Mouse (Mus musculus): Measurements from ENCODE around the gene Tceal1. TPM values are rescaled to one million over a fixed set of nuclear protein-coding genes. Genes with fewer than 3 reads are reported as not detected.
"Not testable (repeated sequence)": the region's sequence is repeated elsewhere in the genome, so short reads cannot be mapped to it uniquely, and the experiment has no call there.

Tceal1 gene
- total and polyA plus RNA-seq, 3 experiments: 0.08 TPM; not detected in 2

DNA sequence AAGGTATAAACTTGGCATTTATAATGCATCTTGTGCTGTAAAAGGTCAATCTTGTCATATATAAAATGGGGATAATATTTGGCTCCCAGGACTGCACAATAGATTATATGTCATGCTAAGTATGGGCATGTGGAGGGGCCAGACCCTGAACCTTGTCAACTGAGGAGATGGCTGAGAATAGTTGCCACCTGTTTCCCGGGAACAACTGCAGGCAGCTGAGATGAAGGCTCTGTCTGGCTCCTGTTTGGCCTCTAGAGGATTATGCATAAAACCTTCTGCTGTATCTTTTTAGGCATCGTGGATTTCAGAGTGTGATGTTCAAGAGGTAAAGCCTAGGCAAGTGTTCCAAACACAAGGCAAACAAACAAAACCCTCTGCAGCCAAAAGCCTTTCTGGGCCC, 39.0 kb upstream of the Tceal1 start:
- Histone ChIP-seq H3K9ac (ENCODE audit: insufficient read depth, low read depth) (no peak overlapping the region), H3K27ac (ENCODE audit: insufficient read depth, low read depth) (no peak overlapping the region), H3K79me2 (replicated peaks; ENCODE audit: control insufficient read depth, extremely low read depth, insufficient read depth, poor library complexity, severe bottlenecking) (no peaks in the 10 kb centered on the region), H3K4me3 (replicated peaks in 1 of 3; ENCODE audit: low read depth in 2 of 3, low read length in 2 of 3, poor library complexity in 1 of 3) (no peak overlapping the region), H3K27me3 (replicated peaks) (no peaks in the 10 kb centered on the region), H3K4me1 (ENCODE audit: control insufficient read depth in 1 of 2, insufficient read depth in 2 of 2) (no peaks in the 10 kb centered on the region), H3K4me2 (ENCODE audit: insufficient read depth, low read depth, poor library complexity, severe bottlenecking) (no peak overlapping the region), H3K36me3 (replicated peaks in 1 of 2; ENCODE audit: control insufficient read depth in 1 of 2, insufficient read depth in 1 of 2, low read length in 1 of 2) (no peaks in the 10 kb centered on the region), H3K9me3 (replicated peaks; ENCODE audit: low read length) (no peaks in the 10 kb centered on the region)
- in situ Hi-C loops (cut with MboI; ENCODE audit: low pct_ligation_motif_present, low pct_unique_long_range_greater_than_20kb, low sequenced_read_pairs): no loop called here
- dilution Hi-C loops (cut with MboI; ENCODE audit: extremely low pct_ligation_motif_present, extremely low pct_unique_long_range_greater_than_20kb, low sequenced_read_pairs): no loop called here
- TF ChIP-seq ZC3H11A (IDR thresholded peaks at IDR 0.05; ENCODE audit: low read depth, low read length): no peak
- no peak for TF ChIP-seq USF1 (IDR thresholded peaks at IDR 0.05; ENCODE audit: low read depth, low read length)
- no peak for TF ChIP-seq ZNF384 (IDR thresholded peaks at IDR 0.05; ENCODE audit: low read depth, low read length)
- no peak for TF ChIP-seq POLR2AphosphoS2 (IDR thresholded peaks at IDR 0.05; ENCODE audit: low read depth, low read length)
- no peak for TF ChIP-seq ETS1 (conservative IDR thresholded peaks at IDR 0.05; ENCODE audit: low read depth, low read length)
- TF ChIP-seq BHLHE40 (IDR thresholded peaks at IDR 0.05; ENCODE audit: low read depth, low read length): no peak
- TF ChIP-seq JUN (IDR thresholded peaks at IDR 0.05; ENCODE audit: insufficient read depth, low read depth, low read length): no peak
- no peak for TF ChIP-seq JUND (conservative IDR thresholded peaks at IDR 0.05; ENCODE audit: low read depth, low read length)
- no peak for TF ChIP-seq E2F4 (IDR thresholded peaks at IDR 0.05; ENCODE audit: insufficient replicate concordance, low read depth, low read length)
- no peak for TF ChIP-seq POLR2A (IDR thresholded peaks at IDR 0.05; ENCODE audit: low read depth, low read length)
- TF ChIP-seq MEF2A (IDR thresholded peaks at IDR 0.05; ENCODE audit: borderline replicate concordance, low read depth, low read length): no peak
- TF ChIP-seq KAT2A (IDR thresholded peaks at IDR 0.05; ENCODE audit: insufficient replicate concordance, low read length): no peak
- no peak for TF ChIP-seq SIN3A (IDR thresholded peaks at IDR 0.05; ENCODE audit: low read length)
- DNase-seq (ENCODE audit: extremely low read depth): no peak

DNA sequence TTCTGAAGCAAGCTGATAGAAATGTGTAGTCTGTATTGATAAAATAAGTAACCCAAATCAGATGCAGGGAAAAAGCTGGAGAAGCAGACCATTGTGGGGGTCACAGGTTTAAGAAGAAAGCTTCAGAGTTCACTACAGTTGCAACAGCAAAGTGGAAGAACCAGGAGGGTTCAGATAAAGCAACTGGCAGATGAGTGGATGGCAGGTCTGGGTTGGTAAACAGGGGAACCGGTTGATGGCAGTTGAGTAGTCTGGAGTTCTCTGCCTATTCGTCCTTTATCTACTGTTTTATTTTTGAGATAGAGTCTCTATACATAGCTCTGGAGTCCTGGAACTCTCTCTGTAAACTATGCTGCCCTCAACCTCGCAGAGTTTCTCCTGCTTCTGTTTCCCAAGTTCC, 26.8 kb upstream of the Tceal1 start:
- Histone ChIP-seq H3K27me3 (replicated peaks) (no peaks in the 10 kb centered on the region), H3K4me3 (replicated peaks in 1 of 3; ENCODE audit: low read depth in 2 of 3, low read length in 2 of 3, poor library complexity in 1 of 3) (no peak overlapping the region), H3K4me1 (ENCODE audit: control insufficient read depth in 1 of 2, insufficient read depth in 2 of 2) (no peaks in the 10 kb centered on the region), H3K27ac (ENCODE audit: insufficient read depth, low read depth) (no peak overlapping the region), H3K4me2 (ENCODE audit: insufficient read depth, low read depth, poor library complexity, severe bottlenecking) (no peak overlapping the region), H3K36me3 (replicated peaks in 1 of 2; ENCODE audit: control insufficient read depth in 1 of 2, insufficient read depth in 1 of 2, low read length in 1 of 2) (no peaks in the 10 kb centered on the region), H3K79me2 (replicated peaks; ENCODE audit: control insufficient read depth, extremely low read depth, insufficient read depth, poor library complexity, severe bottlenecking) (no peaks in the 10 kb centered on the region), H3K9ac (ENCODE audit: insufficient read depth, low read depth) (no peak overlapping the region), H3K9me3 (replicated peaks; ENCODE audit: low read length) (no peaks in the 10 kb centered on the region)
- dilution Hi-C loops (cut with MboI; ENCODE audit: extremely low pct_ligation_motif_present, extremely low pct_unique_long_range_greater_than_20kb, low sequenced_read_pairs) (no loop called here), in situ Hi-C loops (cut with MboI; ENCODE audit: low pct_ligation_motif_present, low pct_unique_long_range_greater_than_20kb, low sequenced_read_pairs) (no loop called here)
- DNase-seq (ENCODE audit: extremely low read depth): no peak
- TF ChIP-seq RAD21 (IDR thresholded peaks at IDR 0.05; ENCODE audit: low read depth, low read length) (no peak), PAX5 (IDR thresholded peaks at IDR 0.05; ENCODE audit: low read length) (no peak), TCF12 (IDR thresholded peaks at IDR 0.05; ENCODE audit: low read depth, low read length) (no peak), CHD1 (IDR thresholded peaks at IDR 0.05; ENCODE audit: low read depth, low read length) (no peak), CTCF (conservative IDR thresholded peaks at IDR 0.05 in 1 of 2, IDR thresholded peaks at IDR 0.05 in 1 of 2; ENCODE audit: low read depth in 2 of 2, low read length in 2 of 2) (no peak), SIN3A (IDR thresholded peaks at IDR 0.05; ENCODE audit: low read length) (no peak), JUND (conservative IDR thresholded peaks at IDR 0.05; ENCODE audit: low read depth, low read length) (no peak), SMC3 (IDR thresholded peaks at IDR 0.05; ENCODE audit: low read depth, low read length) (no peak), TBP (conservative IDR thresholded peaks at IDR 0.05; ENCODE audit: low read depth, low read length) (no peak), ZKSCAN1 (IDR thresholded peaks at IDR 0.05; ENCODE audit: borderline replicate concordance, low read depth, low read length) (no peak), ETS1 (conservative IDR thresholded peaks at IDR 0.05; ENCODE audit: low read depth, low read length) (no peak), ZMIZ1 (IDR thresholded peaks at IDR 0.05; ENCODE audit: low read depth, low read length) (no peak), IRF4 (IDR thresholded peaks at IDR 0.05; ENCODE audit: low read depth, low read length) (no peak), RCOR1 (conservative IDR thresholded peaks at IDR 0.05; ENCODE audit: low read depth, low read length) (no peak), POLR2A (IDR thresholded peaks at IDR 0.05; ENCODE audit: low read depth, low read length) (no peak)

DNA sequence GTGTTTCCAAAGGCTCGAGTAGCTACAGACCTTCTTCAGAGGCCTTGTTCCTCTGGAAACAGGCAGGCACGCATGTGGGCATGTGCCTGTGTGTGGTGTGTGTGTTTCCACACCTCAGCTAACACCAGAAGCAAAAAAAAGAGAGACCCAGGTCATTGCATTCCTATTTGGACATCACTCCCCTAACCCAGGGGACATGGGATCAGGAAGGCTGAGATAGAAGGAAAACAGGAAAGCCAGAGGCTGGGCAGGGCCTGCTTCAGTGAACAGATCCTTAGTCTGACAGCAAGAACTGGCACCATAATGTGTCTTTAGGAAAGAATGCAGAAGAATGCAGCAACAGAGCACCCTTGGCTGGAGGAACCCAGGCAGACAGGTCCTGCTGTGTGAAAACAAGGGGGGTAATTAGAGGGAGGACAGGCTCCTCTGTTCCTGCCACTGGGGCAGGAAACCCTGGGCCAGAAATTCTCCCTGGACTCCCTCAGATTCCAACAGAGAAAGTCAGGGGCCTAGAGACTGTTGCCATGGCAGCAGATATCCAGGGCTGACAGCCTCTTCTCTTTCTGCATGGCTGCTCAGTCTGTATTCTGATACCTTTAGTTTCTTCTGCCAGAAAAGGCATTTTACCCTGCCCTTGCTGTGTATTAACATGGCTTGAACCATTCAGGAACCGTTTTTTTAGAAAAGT, 16.0 kb upstream of the Tceal1 start:
- H3K27ac ChIP-seq (ENCODE audit: insufficient read depth, low read depth); H3K79me2 ChIP-seq (replicated peaks; ENCODE audit: control insufficient read depth, extremely low read depth, insufficient read depth, poor library complexity, severe bottlenecking); dilution Hi-C loops (cut with MboI; ENCODE audit: extremely low pct_ligation_motif_present, extremely low pct_unique_long_range_greater_than_20kb, low sequenced_read_pairs); H3K9me3 ChIP-seq (replicated peaks; ENCODE audit: low read length); H3K9ac ChIP-seq (ENCODE audit: insufficient read depth, low read depth); H3K36me3 ChIP-seq (replicated peaks in 1 of 2; ENCODE audit: control insufficient read depth in 1 of 2, insufficient read depth in 1 of 2, low read length in 1 of 2); H3K4me3 ChIP-seq (replicated peaks in 1 of 3; ENCODE audit: low read depth in 2 of 3, low read length in 2 of 3, poor library complexity in 1 of 3); H3K27me3 ChIP-seq (replicated peaks); H3K4me2 ChIP-seq (ENCODE audit: insufficient read depth, low read depth, poor library complexity, severe bottlenecking); in situ Hi-C loops (cut with MboI; ENCODE audit: low pct_ligation_motif_present, low pct_unique_long_range_greater_than_20kb, low sequenced_read_pairs); H3K4me1 ChIP-seq (ENCODE audit: control insufficient read depth in 1 of 2, insufficient read depth in 2 of 2); DNase-seq (ENCODE audit: extremely low read depth): not testable (repeated sequence)

Measured in CH12.LX (cell line).